Mouse (Mus musculus): Measurements from ENCODE around the gene Olfr685.
A peak's percentile ranks its signal among the peaks of the same experiment; 100 is the strongest.

Gene Olfr685

DNA sequence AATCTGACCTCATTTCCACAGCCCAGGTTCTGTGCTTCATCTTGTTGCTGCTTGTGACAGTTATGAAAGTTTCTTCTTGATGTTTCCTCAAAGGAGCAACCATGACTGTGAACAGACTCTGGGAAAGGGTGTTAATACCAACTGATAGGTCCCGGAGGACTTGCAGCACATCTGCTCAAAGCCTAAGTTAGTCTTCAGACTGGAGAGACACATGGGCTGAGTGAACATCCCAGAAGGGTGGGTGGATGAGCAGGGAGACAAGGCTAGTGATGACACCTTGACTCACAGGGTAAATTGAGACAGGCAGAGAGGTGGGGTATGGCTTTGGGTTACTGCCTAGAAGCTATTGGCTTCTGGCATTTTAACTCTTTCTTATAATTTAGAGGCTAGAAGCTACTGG is at the start of gene Olfr685:
TSS of gene Olfr685 (minus strand) at position 101 of the 400 bp plus-strand sequence.
- DNase-seq (ENCODE audit: low spot score in 2 of 2), result no peak

DNA sequence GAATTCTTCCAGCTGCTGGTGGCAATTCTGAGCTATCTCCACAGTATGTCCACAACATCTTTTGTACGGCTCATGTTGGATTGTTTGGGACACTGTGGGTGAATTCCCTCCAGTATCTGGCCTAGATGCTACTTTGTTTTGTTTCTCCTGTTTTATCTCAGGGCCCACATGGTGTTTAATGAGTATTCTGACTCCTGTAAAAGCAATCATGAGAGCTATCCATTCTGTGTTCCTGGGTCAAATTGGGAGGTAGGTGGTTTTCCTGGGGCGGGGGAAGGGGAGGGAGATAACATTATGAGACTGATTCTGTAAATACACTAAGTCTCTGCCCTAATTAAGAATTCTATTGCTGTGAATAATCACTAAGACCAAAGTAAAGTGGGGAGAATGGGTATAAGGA is 43.6 kb upstream of the Olfr685 start:
- no peak for DNase-seq (ENCODE audit: low spot score in 2 of 2)

DNA sequence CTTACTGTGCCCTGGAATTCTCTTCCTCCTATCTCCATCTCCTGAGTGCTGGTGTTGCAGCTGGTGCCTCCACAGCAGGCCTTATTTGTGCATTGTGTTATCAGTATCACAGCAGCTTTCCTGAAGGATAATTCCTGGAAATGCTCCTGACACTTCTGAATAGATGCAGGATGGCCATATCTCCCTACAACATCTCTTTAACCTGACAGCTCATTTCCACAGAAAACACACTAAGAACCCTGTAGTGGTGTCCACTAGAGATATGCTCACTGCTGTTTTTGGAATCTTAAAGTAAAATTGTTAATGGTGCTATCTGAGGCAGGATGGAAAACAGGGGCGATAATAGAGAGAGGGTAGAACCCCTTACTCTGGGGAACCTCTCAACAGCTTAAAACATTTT is 42.3 kb upstream of the Olfr685 start:
- DNase-seq (ENCODE audit: low spot score in 2 of 2), result no peak

DNA sequence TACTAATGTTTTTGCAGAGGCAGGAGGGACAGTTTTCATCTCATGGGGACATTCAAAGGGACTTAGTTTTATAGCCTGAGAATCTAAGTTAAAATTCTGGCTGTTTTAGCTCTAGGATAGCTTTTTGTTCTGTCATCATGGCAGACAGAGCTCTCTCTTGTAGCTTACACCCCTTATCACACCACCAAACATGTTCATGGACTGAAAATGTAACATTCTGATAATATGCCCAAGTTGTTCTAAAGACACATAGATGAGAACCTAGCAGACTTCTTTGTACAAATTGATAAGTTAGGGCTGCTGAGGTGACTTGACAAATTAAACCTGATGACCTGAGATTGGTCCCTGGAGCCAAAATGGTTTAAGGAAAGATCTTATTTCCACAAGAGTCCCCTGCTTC is 40.9 kb upstream of the Olfr685 start:
- DNase-seq (ENCODE audit: low spot score in 2 of 2), result no peak

DNA sequence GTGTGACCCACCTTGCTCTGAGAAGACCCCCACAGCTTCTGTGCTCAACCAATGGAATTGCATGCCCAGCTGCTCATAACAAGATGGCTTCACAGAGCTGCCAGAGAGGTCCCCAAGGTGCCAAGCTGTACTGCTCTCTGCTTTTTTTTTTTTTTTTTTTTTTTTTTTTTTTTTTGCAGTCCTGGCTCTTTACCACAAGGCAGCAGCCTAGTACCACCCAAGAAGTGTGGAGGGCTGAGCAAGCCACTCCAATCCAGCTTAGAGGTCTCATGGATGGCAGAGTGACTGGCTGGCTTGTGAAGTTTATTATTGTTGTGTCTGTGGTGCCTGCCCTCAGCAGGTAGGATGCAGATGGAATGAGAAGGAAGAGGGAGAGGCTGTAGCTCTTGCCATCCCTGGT is 40.3 kb upstream of the Olfr685 start:
- no peak for DNase-seq (ENCODE audit: low spot score in 2 of 2)

DNA sequence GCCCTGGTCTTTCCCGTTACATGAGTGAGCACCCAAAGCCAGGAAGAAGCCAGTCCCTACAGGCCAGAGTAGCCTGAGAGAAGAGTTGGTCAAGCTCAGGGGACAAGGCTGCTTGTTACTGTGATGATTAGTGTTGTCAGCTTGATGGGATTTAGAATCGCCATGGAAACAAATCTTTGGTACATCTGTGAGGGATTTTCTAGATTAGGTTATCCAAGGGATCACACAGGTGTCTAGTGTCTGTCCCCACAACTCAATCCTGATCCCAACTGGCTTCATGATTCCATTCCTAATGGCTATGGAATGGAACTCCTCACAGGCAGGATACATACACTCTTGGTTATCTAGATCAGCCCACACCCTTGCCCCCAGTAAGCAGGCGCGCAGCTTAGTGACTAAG is 32.5 kb upstream of the Olfr685 start:
- no peak for DNase-seq (ENCODE audit: low spot score in 2 of 2)

DNA sequence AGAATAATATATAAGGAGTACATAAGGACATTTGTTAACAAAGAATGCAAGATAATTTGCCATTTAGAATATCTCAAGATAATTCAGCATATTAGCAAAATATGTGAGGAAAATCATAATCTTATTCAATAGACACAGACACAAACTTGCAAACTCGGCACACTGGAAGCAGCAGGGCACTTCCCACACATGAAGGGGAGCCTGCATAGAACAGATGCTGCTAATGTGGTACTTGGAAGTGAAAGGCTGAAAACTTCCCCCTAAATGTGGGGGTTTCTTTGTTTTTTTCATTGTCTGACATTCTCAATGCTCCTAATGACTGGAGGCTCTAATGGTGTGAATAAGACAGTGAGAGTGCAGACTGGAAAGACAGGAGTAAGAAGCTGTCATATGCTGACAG is 28.9 kb upstream of the Olfr685 start:
- DNase-seq (ENCODE audit: low spot score in 2 of 2), result no peak

DNA sequence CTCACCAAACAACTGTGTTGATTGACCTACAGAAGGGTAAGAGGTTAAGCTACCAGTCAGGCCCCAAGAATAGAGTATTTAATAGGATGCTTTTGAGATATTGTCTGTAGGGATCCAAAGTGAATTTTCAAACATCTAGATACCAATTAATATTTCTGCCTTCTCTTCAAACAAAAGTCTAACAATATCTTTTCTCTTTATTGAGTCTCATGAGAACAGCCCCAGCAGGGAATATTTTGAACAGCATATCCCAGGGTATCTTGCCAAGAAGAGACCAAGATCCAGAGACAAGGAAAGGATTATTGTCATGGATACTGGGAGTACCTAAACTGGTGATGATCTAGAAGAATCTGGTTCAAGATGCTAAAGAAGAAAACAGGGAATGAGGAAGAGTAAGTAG is 21.6 kb upstream of the Olfr685 start, which contains the start of gene Olfr686:
TSS of gene Olfr686 (minus strand) at position 101 of the 400 bp plus-strand sequence.
- DNase-seq (ENCODE audit: low spot score in 2 of 2), result no peak

DNA sequence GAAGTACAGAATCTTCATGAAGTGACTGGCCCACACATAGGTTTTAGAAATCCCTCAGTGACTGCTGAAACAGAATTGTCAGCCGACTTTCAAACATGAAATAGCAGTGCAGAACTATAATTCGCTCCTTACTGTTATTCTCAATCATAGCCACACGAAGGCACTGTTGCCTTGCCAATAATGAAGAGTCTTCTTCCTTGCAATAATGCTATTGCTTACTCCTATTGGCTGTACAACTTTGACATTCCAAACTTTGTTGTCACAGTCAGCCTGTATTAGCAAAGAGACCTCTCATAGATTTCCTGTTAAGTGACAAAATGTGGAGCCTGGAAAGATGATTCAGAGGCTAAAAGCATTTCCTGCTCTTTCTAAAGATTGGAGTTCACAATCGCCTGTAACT is 15.0 kb downstream of the Olfr685 start:
- peak in 1 of 2 experiments; percentile 13 for DNase-seq (ENCODE audit: low spot score in 2 of 2)

DNA sequence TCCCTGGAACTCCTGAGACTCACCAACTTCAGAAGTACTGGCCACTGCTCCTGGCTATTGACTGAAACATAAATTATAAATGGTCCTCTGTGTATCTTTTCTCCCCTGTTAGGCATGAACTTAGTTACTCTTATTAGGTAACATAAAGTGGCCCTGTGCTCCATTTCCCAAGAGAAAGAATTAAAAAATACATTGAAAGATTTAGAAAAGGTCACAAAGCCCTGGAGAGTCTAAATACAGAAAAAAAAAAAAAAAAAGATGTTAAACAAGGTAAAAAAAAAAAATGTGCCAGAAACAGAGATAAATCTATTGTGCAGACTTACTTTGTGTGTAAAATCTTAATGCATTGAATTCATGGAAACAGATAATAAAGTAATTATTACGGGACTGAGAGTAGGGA is 22.3 kb downstream of the Olfr685 start, which contains the start of gene Olfr684:
TSS of gene Olfr684 (minus strand) at position 101 of the 400 bp plus-strand sequence.
- no peak for DNase-seq (ENCODE audit: low spot score in 2 of 2)

DNA sequence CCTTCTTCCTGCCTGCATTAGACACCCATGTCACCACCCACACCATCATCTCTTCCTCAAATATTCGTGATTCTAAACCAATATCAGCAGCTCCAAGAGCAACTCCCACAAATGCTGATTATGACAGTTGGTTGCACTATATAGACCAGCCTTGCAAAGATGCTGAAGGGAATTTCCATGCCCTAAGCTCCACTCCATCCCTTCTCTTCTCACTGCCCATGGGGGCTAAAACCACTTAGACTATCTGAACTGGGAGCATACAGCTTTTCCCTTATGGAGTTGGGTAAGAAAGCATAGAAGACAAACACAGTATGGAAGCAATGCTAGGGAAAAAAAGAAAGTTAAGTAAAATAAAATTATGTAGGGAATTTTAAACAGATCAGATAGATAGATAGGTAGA is 38.9 kb downstream of the Olfr685 start, which contains the start of gene Olfr683:
TSS of gene Olfr683 (minus strand) at position 101 of the 400 bp plus-strand sequence.
- DNase-seq (ENCODE audit: low spot score in 2 of 2), result no peak

DNA sequence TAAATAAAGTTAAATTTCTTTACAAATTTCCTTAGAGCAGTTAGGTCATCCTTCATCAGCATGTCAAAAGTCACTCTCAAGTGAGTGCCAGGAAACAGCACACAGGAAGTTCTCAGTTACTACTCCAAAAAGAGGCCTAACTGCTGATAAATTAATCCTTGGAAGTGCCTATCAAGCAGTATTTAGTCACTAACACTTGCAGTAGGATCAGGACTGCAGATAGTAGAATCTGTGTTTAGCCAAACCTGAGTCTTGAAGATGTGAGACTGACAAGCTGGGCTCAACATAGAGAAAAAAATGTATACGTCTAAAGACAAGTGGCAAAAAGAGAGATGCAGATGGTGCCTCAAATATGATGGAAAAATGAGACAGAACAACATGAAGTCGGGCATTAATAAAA is 44.5 kb downstream of the Olfr685 start:
- no peak for DNase-seq (ENCODE audit: low spot score in 2 of 2)
